Mouse (Mus musculus): ENCODE measurements around the gene Arpp19.

GRCm38 (mm10) chr9:75102131-75102530, 64.7 kb downstream of the Arpp19 start:
- TF ChIP-seq CTCF (IDR thresholded peaks at IDR 0.05) (no peak), EP300 (IDR thresholded peaks at IDR 0.05) (no peak)
